Mouse (Mus musculus) megakaryocyte, adult 5-6 weeks (primary cell): Measurements from ENCODE around the gene Cd300lf. TPM values are rescaled to one million over a fixed set of nuclear protein-coding genes. Genes with fewer than 3 reads are reported as not detected.

ENCODE experiments used
- ATAC-seq: 2 replicates; pipeline ENCODE4 v1.8.0; 2016; ENCODE audit warnings: mild to moderate bottlenecking, inconsistent platforms; ENCODE audit not compliant: poor library complexity, severe bottlenecking
- total RNA-seq, 2 experiments: library from RNA; stranded (forward) in 1 of 2; stranded (reverse) in 1 of 2; fragments of 153-499, 151-499 nt in 1 of 2; fragments of 221-1000, 200-1000 nt in 1 of 2; gene quantifications; 2 replicates each; pipeline versions ENCODE4 v1.2.3 to v1.2.4; 2015 to 2017

Gene Cd300lf
- total RNA-seq, 2 experiments from 2014 or later = 22.9 to 28.1 TPM

DNA sequence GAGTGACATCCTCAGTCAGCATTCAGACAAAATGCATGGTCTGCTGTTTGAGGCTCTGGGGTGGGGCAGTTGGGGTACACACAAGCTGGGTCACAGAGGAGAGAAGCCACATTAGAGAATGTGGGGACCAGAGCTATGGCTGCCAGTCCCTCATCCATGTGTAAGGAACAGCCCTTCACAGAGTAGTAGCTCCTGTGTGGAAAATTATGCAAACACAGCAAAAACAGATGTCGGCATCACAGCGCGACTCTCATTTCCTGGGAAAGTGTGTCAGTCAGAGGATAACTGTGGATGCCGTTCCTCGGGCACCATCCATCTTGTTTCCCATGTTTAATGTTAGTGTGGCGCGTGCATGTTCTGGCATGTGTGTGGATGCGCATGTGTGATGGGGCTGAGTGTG, 25.6 kb downstream of the Cd300lf start:
- no peak for ATAC-seq

- no peak for ATAC-seq
Measured at GRCm38 (mm10) chr11:115107403-115107916, 26.3 kb downstream of the Cd300lf start.

DNA sequence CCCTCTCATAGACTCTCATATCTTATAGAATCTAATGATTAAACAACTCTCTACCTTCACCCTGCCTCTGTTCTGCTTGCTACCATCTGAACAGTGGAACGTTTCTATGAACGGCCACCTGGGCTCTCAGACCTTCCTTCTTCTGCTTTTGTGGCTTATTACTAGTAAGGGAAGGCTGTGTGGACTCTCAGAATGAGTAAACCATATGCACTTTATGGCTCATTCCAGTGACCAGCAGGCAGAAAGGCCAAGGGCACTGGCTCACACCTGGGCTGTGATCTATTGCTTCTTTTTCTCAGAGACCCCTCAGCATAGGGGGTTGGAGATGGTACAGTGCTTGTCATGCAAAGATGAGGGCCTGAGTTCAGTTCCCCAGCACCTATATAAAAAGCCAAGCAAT, 27.2 kb downstream of the Cd300lf start:
- 0 out of 2 replicates have a peak, but pooled peaks have one; percentile 24 for ATAC-seq

GRCm38 (mm10) chr11:115104769-115105563, 28.8 kb downstream of the Cd300lf start:
- peak; percentile 22; the same call in 1 of the 2 replicates for ATAC-seq

DNA sequence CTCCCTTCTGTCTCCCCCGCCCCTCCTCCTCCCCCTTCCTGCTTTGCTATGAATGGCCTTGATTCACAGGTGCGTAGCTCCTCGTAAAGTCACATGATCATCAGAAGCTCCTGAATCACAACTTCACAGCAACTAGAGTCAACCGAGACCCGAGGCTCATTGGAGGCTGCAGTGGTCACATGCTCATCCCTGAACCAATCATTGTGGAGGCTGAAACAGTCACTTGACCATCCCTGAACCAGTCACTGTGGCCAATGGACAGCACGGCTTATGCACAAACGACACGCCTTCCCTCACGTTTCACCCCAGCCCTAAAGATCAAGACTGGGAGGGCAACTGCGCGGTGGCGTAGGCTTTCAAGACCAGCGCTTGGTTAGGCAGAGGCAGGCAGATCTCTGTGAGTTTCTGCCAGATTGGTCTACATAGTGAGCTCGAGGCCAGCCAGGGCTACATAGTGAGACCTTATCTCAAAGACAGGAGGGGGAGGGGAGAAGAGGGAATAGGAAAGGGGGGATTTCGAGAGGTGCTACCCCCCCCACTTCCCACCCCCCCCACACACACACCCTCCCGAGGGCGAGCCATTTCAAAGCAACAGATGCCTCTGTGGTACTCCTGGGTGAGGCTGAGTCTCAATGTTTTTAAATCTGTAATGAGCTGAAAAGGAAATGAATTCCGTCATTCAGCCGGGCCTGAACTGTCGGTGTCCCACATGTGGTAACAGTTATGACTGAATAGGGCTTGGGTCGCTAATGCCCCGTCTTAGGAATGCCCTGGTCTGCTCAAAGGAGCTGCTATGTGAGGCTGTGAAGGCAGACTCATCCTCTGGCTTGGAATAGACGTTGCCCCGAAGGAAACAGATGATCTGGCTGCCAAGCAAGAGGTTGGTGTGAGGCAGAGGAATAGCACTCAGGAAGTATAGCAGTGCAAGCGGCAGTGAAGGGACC, 30.1 kb downstream of the Cd300lf start:
- ATAC-seq = no peak

- no peak for ATAC-seq
Measured at GRCm38 (mm10) chr11:115102116-115102515, 31.7 kb downstream of the Cd300lf start.

DNA sequence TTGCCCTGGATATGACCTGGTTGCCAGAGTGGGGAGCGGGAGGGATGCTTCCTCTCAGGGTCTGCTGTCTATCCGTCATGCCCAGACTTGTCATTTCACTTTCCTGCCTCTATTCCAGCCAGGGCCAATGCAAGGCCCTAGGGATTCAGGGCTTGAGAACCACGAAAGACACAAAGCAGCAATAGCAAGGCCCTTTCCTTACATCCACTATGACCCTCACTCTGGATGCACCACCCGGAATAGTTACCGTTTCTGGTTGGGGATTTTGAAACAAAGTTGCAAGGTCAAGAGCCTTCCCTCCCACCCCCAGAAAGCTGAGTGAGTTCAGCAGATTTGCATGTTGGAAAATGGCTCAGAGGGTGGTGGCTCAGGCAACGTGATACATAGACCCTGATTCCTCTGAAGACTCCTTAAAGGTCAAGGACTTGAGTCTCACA, 32.2 kb downstream of the Cd300lf start:
- no peak for ATAC-seq

GRCm38 (mm10) chr11:115100741-115101140, 33.1 kb downstream of the Cd300lf start:
- ATAC-seq = no peak

DNA sequence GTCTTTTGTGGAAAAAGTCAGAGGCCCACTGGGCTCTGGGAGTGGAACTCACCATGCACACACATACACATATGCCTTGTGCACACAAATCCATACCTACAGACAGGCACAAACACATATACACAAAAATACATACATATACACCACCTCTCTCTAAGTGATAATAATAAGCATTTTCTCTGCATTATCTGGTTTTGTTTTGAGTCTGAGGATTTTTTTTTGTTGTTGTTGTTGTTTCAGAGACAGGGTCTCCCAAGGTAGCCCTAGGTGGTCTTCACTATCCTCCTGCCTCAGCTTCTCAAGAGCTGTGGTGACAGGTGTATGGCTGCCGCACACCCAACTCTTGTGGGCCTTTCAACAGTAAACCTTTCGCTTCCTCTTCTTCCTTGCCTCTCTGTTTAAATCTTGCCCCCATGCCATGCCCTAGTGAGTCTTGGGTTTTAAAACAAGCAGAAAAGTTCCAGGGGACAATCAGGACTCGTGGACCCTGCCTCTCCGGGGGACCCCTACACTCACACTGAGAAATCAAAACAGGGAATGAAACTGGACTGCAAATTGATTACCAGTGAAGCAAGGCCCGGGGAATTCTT, 33.7 kb downstream of the Cd300lf start:
- ATAC-seq = no peak

DNA sequence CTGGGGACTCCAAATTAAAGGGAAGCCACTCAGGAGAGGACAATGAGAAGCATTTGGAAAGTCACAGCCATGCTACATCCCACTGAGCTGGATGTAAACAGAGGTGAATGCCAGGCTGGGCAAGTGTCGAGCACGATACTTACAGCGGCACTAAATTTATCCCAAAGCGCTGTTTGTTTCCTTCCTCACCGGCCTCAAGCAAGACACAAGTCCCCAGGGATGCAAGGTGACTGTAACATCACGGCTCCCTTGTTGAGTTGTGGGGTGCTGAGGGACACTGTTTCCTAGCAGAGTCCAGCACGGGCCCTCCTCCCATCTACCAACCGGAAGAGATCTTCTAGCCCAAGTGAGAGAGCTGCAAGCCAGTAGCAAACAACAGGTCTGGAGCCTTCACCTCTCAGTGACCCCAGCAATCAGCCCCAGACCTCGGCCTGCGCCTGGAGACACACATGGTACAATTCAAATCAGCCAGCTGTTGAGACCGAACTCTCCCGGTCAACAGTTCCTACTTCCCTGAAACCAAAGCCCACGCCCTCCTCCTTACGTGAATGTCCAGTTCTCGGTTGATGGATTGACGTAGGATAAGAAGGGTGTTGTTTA, 34.5 kb downstream of the Cd300lf start:
- no peak for ATAC-seq

- no peak for ATAC-seq
Measured at GRCm38 (mm10) chr11:115098203-115098932, 35.4 kb downstream of the Cd300lf start.

DNA sequence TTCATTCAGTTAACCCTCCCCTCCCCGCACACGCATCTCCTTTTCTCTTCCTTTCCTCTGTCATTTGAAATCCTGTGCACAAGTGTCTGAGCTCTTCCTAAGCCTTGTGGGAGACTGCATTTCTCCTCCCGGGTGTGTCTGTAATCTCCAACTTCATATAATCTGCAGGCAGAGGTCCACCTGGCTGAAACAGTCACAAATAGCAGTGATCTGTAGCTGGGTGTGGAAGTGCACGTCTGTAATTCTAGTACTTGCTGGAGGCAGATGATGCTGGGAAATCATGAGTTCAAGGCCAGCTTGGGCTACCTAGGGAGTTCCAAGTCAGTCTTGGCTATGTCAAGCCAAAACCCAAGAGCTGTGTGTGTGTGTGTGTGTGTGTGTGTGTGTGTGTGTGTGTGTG, 41.7 kb downstream of the Cd300lf start:
- ATAC-seq = no peak

GRCm38 (mm10) chr11:115091362-115091901, 42.4 kb downstream of the Cd300lf start, which contains the start of gene Rab37:
TSS of gene Rab37 (plus strand) at chr11:115091431.
- peak; percentile 60; the same call in 1 of the 2 replicates for ATAC-seq

GRCm38 (mm10) chr11:115089853-115090252, 43.9 kb downstream of the Cd300lf start:
- no peak for ATAC-seq

DNA sequence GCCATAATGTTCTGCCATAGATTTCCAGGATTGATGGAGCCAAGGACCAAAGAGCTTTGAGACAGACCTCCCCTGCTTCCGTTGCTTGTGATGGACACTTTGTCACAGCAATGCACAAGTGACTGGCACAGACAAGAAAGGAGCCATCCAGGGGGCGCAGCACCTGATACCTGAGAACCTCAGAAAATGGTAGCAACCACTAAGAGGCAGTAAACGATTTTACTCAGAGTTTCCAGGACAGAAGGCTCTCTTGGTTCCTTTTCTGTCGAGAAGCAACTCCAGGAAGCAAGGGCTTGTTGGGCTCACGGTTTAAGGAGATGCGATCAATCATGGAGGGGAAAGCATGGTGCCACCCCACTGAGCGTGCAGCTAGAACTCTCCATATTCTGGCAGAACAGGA, 47.6 kb downstream of the Cd300lf start:
- no peak for ATAC-seq

- ATAC-seq = no peak
Measured at GRCm38 (mm10) chr11:115085064-115085463, 48.7 kb downstream of the Cd300lf start.

DNA sequence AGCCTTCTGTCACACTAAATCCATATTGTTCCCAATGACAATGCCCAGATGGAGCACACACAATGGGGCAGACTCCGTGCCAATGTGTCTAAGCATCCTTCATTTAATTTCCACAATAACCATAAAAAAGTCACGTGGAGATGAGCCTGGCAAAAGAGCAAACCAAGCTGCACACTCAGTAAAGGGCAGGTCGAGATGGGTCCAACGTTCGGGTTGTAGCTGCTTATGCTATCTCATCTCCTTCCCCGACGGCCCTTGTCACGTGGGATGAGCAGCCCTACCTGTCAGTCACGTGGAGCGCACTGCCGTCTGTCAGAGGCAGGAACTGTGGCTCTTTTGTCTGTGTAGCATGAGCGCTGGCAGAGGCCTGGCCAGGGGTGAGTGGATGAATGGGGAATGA, 49.2 kb downstream of the Cd300lf start:
- ATAC-seq = no peak

DNA sequence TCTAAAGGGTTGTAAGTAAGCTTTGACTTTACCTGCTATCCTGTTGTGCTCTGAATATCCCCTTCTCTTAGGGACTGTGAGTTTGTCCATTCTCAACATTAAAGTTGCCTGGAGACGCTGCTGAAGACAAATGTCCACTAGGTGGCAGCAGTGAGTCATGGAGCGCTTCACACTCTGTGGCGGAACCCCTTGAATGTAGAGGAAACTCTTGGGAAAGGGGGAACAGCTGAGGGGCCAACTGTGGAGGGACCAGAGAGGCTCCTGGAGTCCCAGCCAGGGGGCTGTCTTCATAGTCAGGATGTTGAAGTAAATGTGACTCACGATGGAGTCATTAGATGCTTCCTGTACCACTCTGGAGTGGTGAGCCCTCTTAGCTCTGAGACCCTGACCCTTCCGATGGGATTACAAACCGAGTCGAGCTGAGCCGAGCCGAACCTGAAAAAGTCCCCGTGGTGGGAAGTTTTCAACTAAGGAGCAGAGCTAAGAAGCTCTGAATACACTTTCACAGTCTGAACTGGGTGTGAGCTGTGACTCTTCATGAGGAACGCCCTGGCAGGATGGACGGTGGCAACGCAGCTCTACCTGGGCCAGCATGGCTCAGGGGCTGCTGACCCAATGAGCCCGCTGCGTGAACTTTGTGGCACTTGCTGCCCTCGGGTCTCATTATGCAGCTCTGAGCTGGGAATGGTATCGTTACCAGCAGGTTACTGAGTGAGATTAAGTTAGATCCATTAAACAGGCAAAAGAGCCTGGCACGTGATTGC, 50.2 kb downstream of the Cd300lf start:
- peak; percentile 76 for ATAC-seq

DNA sequence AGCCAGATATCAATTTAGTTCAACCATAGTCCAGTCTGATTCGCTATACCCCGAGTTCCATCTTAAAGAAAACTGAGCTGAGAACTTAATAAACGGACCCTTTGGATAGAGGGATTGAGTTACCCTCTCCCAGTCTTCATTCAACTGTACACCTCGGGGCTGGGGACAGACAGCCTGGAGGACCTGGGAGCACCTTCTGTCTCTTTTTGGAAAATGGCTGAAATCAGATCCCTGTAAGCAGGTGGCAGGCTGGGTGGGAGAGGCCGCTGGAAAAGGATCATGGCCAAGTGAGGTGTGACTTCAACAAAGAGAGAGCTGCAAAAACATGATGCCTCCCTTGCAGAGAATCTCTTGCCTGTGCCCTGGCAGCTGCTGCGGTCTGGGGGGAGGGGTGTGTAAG, 51.6 kb downstream of the Cd300lf start:
- ATAC-seq = no peak
